Mouse (Mus musculus) myocyte (in vitro differentiated cells): ENCODE data around the gene Ccdc152. TPM values are rescaled to one million over a fixed set of nuclear protein-coding genes. Genes with fewer than 3 reads are reported as not detected.

Experiments used
- H3K27me3 ChIP-seq: one replicate; pipeline ENCODE4 v1.6.1; 2011; ENCODE audit not compliant: control insufficient read depth, insufficient read depth, insufficient read length
- H3K36me3 ChIP-seq: one replicate; pipeline ENCODE4 v1.6.1; 2011; ENCODE audit not compliant: control insufficient read depth, insufficient read depth
- H3K4me2 ChIP-seq: one replicate; pipeline ENCODE4 v1.6.1; 2011; ENCODE audit warnings: low read depth, control low read depth
- H3K4me3 ChIP-seq: one replicate; pipeline ENCODE4 v1.5.1; 2011; ENCODE audit warnings: mild to moderate bottlenecking, control low read depth, moderate library complexity
- H3K79me2 ChIP-seq: one replicate; pipeline ENCODE4 v1.6.1; 2011; ENCODE audit not compliant: control insufficient read depth, insufficient read depth
- H3ac ChIP-seq: one replicate; pipeline ENCODE4 v1.6.1; 2011; ENCODE audit not compliant: control insufficient read depth, insufficient read length
- CEBPB ChIP-seq: IDR thresholded peaks from 2 replicates; pipeline ENCODE4 v1.6.1; 2011; ENCODE audit warnings: mild to moderate bottlenecking, moderate library complexity; ENCODE audit not compliant: poor library complexity, insufficient read depth, severe bottlenecking
- E2F4 ChIP-seq: IDR thresholded peaks from one replicate; pipeline ENCODE4 v1.6.1; 2011; ENCODE audit warnings: mild to moderate bottlenecking, control low read depth, moderate library complexity; ENCODE audit not compliant: insufficient read depth
- MAX ChIP-seq: IDR thresholded peaks from one replicate; pipeline ENCODE4 v1.6.1; 2011; ENCODE audit warnings: low read depth, mild to moderate bottlenecking, control low read depth
- MYOD1 ChIP-seq, 3 experiments: IDR thresholded peaks; one replicate each; pipeline ENCODE4 v1.6.1; 2011; ENCODE audit warnings: control low read depth in 2 of 3, low read depth in 2 of 3, mild to moderate bottlenecking in 2 of 3, moderate library complexity in 1 of 3; ENCODE audit not compliant: insufficient read length in 2 of 3, control insufficient read depth in 1 of 3
- MYOG ChIP-seq, 3 experiments: IDR thresholded peaks; one replicate each; pipeline ENCODE4 v1.6.1; 2011; ENCODE audit warnings: control low read depth in 2 of 3, low read depth in 2 of 3, mild to moderate bottlenecking in 2 of 3; ENCODE audit not compliant: insufficient read length in 2 of 3, control insufficient read depth in 1 of 3, insufficient read depth in 1 of 3
- POLR2A ChIP-seq: IDR thresholded peaks from one replicate; pipeline ENCODE4 v1.6.1; 2011; ENCODE audit warnings: low read depth, mild to moderate bottlenecking, control low read depth, moderate library complexity; ENCODE audit not compliant: insufficient read length
- POLR2AphosphoS2 ChIP-seq: IDR thresholded peaks from one replicate; pipeline ENCODE4 v1.6.1; 2011; ENCODE audit warnings: low read depth, control low read depth; ENCODE audit not compliant: insufficient read length
- REST ChIP-seq: IDR thresholded peaks from one replicate; pipeline ENCODE4 v1.6.1; 2011; ENCODE audit warnings: mild to moderate bottlenecking, control low read depth, moderate library complexity; ENCODE audit not compliant: insufficient read depth, insufficient read length
- SRF ChIP-seq: IDR thresholded peaks from one replicate; pipeline ENCODE4 v1.6.1; 2011; ENCODE audit warnings: low read depth; ENCODE audit not compliant: control insufficient read depth, insufficient read length
- TCF12 ChIP-seq: IDR thresholded peaks from one replicate; pipeline ENCODE4 v1.6.1; 2011; ENCODE audit warnings: mild to moderate bottlenecking, control low read depth; ENCODE audit not compliant: poor library complexity, insufficient read depth, severe bottlenecking
- TCF3 ChIP-seq: IDR thresholded peaks from one replicate; pipeline ENCODE4 v1.6.1; 2011; ENCODE audit warnings: low read depth, control low read depth; ENCODE audit not compliant: insufficient read length
- USF1 ChIP-seq: IDR thresholded peaks from one replicate; pipeline ENCODE4 v1.6.1; 2011; ENCODE audit warnings: low read depth, mild to moderate bottlenecking, control low read depth, moderate library complexity
- polyA plus RNA-seq: library from polyadenylated mRNA; unstranded; fragments of >200 nt; fragmentation: generic; extraction: Trizol; gene quantifications from one replicate; pipeline ENCODE4 v1.2.1, GENCODE M21; 2012; ENCODE audit warnings: missing spikeins

Gene Ccdc152
- polyA plus RNA-seq, 1 experiment: not detected

GRCm38 (mm10) chr15:3323041-3323440, 19.7 kb upstream of the Ccdc152 start:
- Histone ChIP-seq H3K4me2 (no peak overlapping the region), H3K36me3 (no peaks in the 10 kb centered on the region), H3K79me2 (no peaks in the 10 kb centered on the region), H3K4me3 (no peak overlapping the region), H3K27me3 (no peaks in the 10 kb centered on the region), H3ac (no peak overlapping the region)
- TF ChIP-seq CEBPB (no peak), MAX (no peak), MYOD1 (IDR thresholded peaks at IDR 0.05; ENCODE audit: control insufficient read depth in 1 of 3, insufficient read length in 2 of 3, low read depth in 2 of 3) (no peak), USF1 (no peak)

- H3K4me2 ChIP-seq: no peak overlapping the region
- no peaks in the 10 kb centered on the region for H3K27me3 ChIP-seq
- no peak overlapping the region for H3ac ChIP-seq
- H3K36me3 ChIP-seq: no peaks in the 10 kb centered on the region
- no peak overlapping the region for H3K4me3 ChIP-seq
- no peaks in the 10 kb centered on the region for H3K79me2 ChIP-seq
- TF ChIP-seq POLR2AphosphoS2: no peak
- no peak for TF ChIP-seq REST
- no peak for TF ChIP-seq TCF3
- no peak for TF ChIP-seq CEBPB
Measured at GRCm38 (mm10) chr15:3319929-3320328, 16.6 kb upstream of the Ccdc152 start.

GRCm38 (mm10) chr15:3316617-3317016, 13.3 kb upstream of the Ccdc152 start:
- TF ChIP-seq TCF3 (no peak), MYOG (IDR thresholded peaks at IDR 0.05; ENCODE audit: control insufficient read depth in 1 of 3, insufficient read depth in 1 of 3, insufficient read length in 2 of 3, low read depth in 2 of 3) (no peak), POLR2AphosphoS2 (no peak), MYOD1 (IDR thresholded peaks at IDR 0.05; ENCODE audit: control insufficient read depth in 1 of 3, insufficient read length in 2 of 3, low read depth in 2 of 3) (no peak), E2F4 (no peak), REST (no peak), CEBPB (no peak), USF1 (no peak), MAX (no peak), TCF12 (no peak), SRF (no peak), POLR2A (no peak)
- Histone ChIP-seq H3K79me2 (no peaks in the 10 kb centered on the region), H3K4me2 (no peak overlapping the region), H3K4me3 (no peak overlapping the region), H3K36me3 (no peaks in the 10 kb centered on the region), H3ac (no peak overlapping the region), H3K27me3 (no peaks in the 10 kb centered on the region)

- Histone ChIP-seq H3K36me3 (no peaks in the 10 kb centered on the region), H3K79me2 (no peaks in the 10 kb centered on the region), H3K4me3 (no peak overlapping the region), H3K27me3 (no peaks in the 10 kb centered on the region), H3ac (no peak overlapping the region), H3K4me2 (no peak overlapping the region)
- TF ChIP-seq TCF12 (peak; percentile 38), MYOD1 (IDR thresholded peaks at IDR 0.05; ENCODE audit: control insufficient read depth in 1 of 3, insufficient read length in 2 of 3, low read depth in 2 of 3) (peak in 1 of 3 experiments; percentile 34), SRF (no peak), MYOG (IDR thresholded peaks at IDR 0.05; ENCODE audit: control insufficient read depth in 1 of 3, insufficient read depth in 1 of 3, insufficient read length in 2 of 3, low read depth in 2 of 3) (peak in 1 of 3 experiments; percentile 82), CEBPB (no peak)
Measured at GRCm38 (mm10) chr15:3312937-3313336, 9.6 kb upstream of the Ccdc152 start.

GRCm38 (mm10) chr15:3309856-3310255, 6.5 kb upstream of the Ccdc152 start:
- no peaks in the 10 kb centered on the region for H3K36me3 ChIP-seq
- no peaks in the 10 kb centered on the region for H3K79me2 ChIP-seq
- H3K4me2 ChIP-seq: no peak overlapping the region
- H3K27me3 ChIP-seq: no peaks in the 10 kb centered on the region
- TF ChIP-seq POLR2AphosphoS2 (no peak), SRF (no peak), TCF12 (no peak), MAX (no peak), CEBPB (no peak), USF1 (no peak), TCF3 (no peak), POLR2A (no peak)
- no peak overlapping the region for H3ac ChIP-seq
- H3K4me3 ChIP-seq: no peak overlapping the region

GRCm38 (mm10) chr15:3300361-3301100, 2.8 kb downstream of the Ccdc152 start:
- H3K79me2 ChIP-seq: no peaks in the 10 kb centered on the region
- no peak overlapping the region for H3ac ChIP-seq
- no peak for TF ChIP-seq TCF3
- TF ChIP-seq CEBPB: 0 out of 2 replicates have a peak, but pooled peaks have one; percentile 23
- no peaks in the 10 kb centered on the region for H3K36me3 ChIP-seq
- peak overlapping the region; percentile 20 for H3K4me2 ChIP-seq
- no peaks in the 10 kb centered on the region for H3K27me3 ChIP-seq
- H3K4me3 ChIP-seq: no peak overlapping the region
